Mouse (Mus musculus): Measurements from ENCODE around the gene Rhbdl1. TPM values are rescaled to one million over a fixed set of nuclear protein-coding genes. Genes with fewer than 3 reads are reported as not detected.

Gene Rhbdl1
- polyA plus RNA-seq, 1 experiment from 2014 or later = 3.3 TPM

GRCm38 (mm10) chr17:25833961-25834594, 3.0 kb downstream of the Rhbdl1 start:
- Histone ChIP-seq H3K36me3 (ENCODE audit: control insufficient read depth, insufficient read depth, low read length) (peaks cover 26% of the 10 kb centered on the region), H3K27me3 (replicated peaks; ENCODE audit: control insufficient read depth, insufficient read depth, low read length) (no peaks in the 10 kb centered on the region), H3K4me2 (ENCODE audit: low read depth, low read length) (peak overlapping the region; percentile 86), H3K27ac (replicated peaks; ENCODE audit: low read depth, low read length) (peak overlapping the region; percentile 96), H3K4me3 (ENCODE audit: low read depth, low read length) (peak overlapping the region; percentile 87), H3K4me1 (ENCODE audit: control insufficient read depth, insufficient read depth, low read length) (peaks cover 43% of the 10 kb centered on the region), H3K9me3 (ENCODE audit: control insufficient read depth, low read length) (no peaks in the 10 kb centered on the region), H3K9ac (ENCODE audit: low read depth, low read length) (peak overlapping the region; percentile 90)
- ATAC-seq (ENCODE audit: low read depth) (no peak), DNase-seq (ENCODE audit: low spot score) (no peak)
- 31% methylated on average over 6 of the region's 6 CpGs for WGBS

- H3K4me2 ChIP-seq (ENCODE audit: low read depth, low read length) = peak within 1 kb of the TSS; percentile 86
- WGBS = 1% methylated on average over 24 of the region's 24 CpGs
- no peaks in the 10 kb centered on the region for H3K9me3 ChIP-seq (ENCODE audit: control insufficient read depth, low read length)
- H3K27me3 ChIP-seq (replicated peaks; ENCODE audit: control insufficient read depth, insufficient read depth, low read length) = no peaks in the 10 kb centered on the region
- H3K4me1 ChIP-seq (ENCODE audit: control insufficient read depth, insufficient read depth, low read length) = peaks cover 43% of the 10 kb centered on the region
- DNase-seq (ENCODE audit: low spot score) (peak; percentile 96), ATAC-seq (ENCODE audit: low read depth) (peak; percentile 50)
- H3K27ac ChIP-seq (replicated peaks; ENCODE audit: low read depth, low read length) = peak within 1 kb of the TSS; percentile 96
- H3K4me3 ChIP-seq (ENCODE audit: low read depth, low read length) = peak within 1 kb of the TSS; percentile 87
- H3K9ac ChIP-seq (ENCODE audit: low read depth, low read length) = peak within 1 kb of the TSS; percentile 90
- peaks cover 22% of the 10 kb centered on the region for H3K36me3 ChIP-seq (ENCODE audit: control insufficient read depth, insufficient read depth, low read length)
These were observed 3.8 kb downstream of the Rhbdl1 start, which contains the start of gene Stub1 for GRCm38 (mm10) chr17:25833291-25833663. Gene Stub1, minus strand, starts transcription at chr17:25833404.

- Histone ChIP-seq H3K36me3 (ENCODE audit: control insufficient read depth, insufficient read depth, low read length) (peaks cover 28% of the 10 kb centered on the region), H3K27me3 (replicated peaks; ENCODE audit: control insufficient read depth, insufficient read depth, low read length) (no peaks in the 10 kb centered on the region), H3K4me1 (ENCODE audit: control insufficient read depth, insufficient read depth, low read length) (peaks cover 43% of the 10 kb centered on the region), H3K4me3 (ENCODE audit: low read depth, low read length) (peak overlapping the region; percentile 87), H3K9ac (ENCODE audit: low read depth, low read length) (peak overlapping the region; percentile 90), H3K9me3 (ENCODE audit: control insufficient read depth, low read length) (no peaks in the 10 kb centered on the region), H3K27ac (replicated peaks; ENCODE audit: low read depth, low read length) (peak overlapping the region; percentile 96), H3K4me2 (ENCODE audit: low read depth, low read length) (peak overlapping the region; percentile 86)
- ATAC-seq (ENCODE audit: low read depth) (peak; percentile 90), DNase-seq (ENCODE audit: low spot score) (peak; percentile 100)
- under 1% methylated on average over 53 of the region's 77 CpGs for WGBS
These were observed 4.4 kb downstream of the Rhbdl1 start for GRCm38 (mm10) chr17:25832436-25833290.

GRCm38 (mm10) chr17:25831451-25832281, 5.4 kb downstream of the Rhbdl1 start:
- H3K9me3 ChIP-seq (ENCODE audit: control insufficient read depth, low read length) = no peaks in the 10 kb centered on the region
- DNase-seq (ENCODE audit: low spot score) (no peak), ATAC-seq (ENCODE audit: low read depth) (no peak)
- peak overlapping the region; percentile 90 for H3K9ac ChIP-seq (ENCODE audit: low read depth, low read length)
- peak overlapping the region; percentile 86 for H3K4me2 ChIP-seq (ENCODE audit: low read depth, low read length)
- no peaks in the 10 kb centered on the region for H3K27me3 ChIP-seq (replicated peaks; ENCODE audit: control insufficient read depth, insufficient read depth, low read length)
- peak overlapping the region; percentile 87 for H3K4me3 ChIP-seq (ENCODE audit: low read depth, low read length)
- peaks cover 34% of the 10 kb centered on the region for H3K36me3 ChIP-seq (ENCODE audit: control insufficient read depth, insufficient read depth, low read length)
- H3K4me1 ChIP-seq (ENCODE audit: control insufficient read depth, insufficient read depth, low read length) = peaks cover 43% of the 10 kb centered on the region
- H3K27ac ChIP-seq (replicated peaks; ENCODE audit: low read depth, low read length) = peak overlapping the region; percentile 86
- 61% methylated on average over 21 of the region's 21 CpGs for WGBS

DNA sequence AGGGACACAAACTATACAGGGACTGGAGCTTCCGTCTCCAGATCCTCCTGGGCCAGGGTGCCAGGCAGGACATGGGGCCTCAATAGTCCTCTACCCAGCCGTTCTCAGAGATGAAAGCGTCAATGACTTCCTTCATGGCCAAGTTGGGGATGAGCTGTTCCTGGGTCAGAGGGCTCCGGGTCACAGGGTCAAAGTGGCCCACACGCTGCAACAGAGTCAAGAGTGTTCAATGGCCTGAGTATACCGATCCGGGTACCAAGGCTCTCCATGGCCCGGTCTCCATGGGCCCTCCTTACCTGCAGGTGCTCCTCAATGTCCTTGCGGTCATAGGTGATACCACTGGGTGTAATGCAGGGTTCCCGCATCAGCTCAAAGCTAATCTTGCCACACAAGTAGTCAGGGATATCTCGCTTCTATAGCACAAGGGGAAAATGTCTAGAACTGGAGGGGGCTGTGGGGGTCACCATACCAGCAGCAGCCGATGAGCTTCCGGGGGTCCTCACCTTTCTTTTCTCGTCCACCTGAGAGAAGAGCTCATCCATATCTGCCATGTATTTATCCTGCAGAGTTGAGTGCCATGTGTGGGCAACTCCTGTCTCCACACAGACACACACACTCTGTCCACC, 6.2 kb downstream of the Rhbdl1 start:
- WGBS = 84% methylated on average over 13 of the region's 14 CpGs
- no peak for ATAC-seq (ENCODE audit: low read depth)
- Histone ChIP-seq H3K4me3 (ENCODE audit: low read depth, low read length) (peak overlapping the region; percentile 87), H3K27ac (replicated peaks; ENCODE audit: low read depth, low read length) (no peak overlapping the region), H3K9ac (ENCODE audit: low read depth, low read length) (peak overlapping the region; percentile 90; the same call in 1 of the 2 replicates), H3K36me3 (ENCODE audit: control insufficient read depth, insufficient read depth, low read length) (peaks cover 41% of the 10 kb centered on the region), H3K9me3 (ENCODE audit: control insufficient read depth, low read length) (no peaks in the 10 kb centered on the region), H3K27me3 (replicated peaks; ENCODE audit: control insufficient read depth, insufficient read depth, low read length) (no peaks in the 10 kb centered on the region), H3K4me2 (ENCODE audit: low read depth, low read length) (peak overlapping the region; percentile 86; the same call in 1 of the 2 replicates), H3K4me1 (ENCODE audit: control insufficient read depth, insufficient read depth, low read length) (peaks cover 38% of the 10 kb centered on the region)
- no peak for DNase-seq (ENCODE audit: low spot score)

DNA sequence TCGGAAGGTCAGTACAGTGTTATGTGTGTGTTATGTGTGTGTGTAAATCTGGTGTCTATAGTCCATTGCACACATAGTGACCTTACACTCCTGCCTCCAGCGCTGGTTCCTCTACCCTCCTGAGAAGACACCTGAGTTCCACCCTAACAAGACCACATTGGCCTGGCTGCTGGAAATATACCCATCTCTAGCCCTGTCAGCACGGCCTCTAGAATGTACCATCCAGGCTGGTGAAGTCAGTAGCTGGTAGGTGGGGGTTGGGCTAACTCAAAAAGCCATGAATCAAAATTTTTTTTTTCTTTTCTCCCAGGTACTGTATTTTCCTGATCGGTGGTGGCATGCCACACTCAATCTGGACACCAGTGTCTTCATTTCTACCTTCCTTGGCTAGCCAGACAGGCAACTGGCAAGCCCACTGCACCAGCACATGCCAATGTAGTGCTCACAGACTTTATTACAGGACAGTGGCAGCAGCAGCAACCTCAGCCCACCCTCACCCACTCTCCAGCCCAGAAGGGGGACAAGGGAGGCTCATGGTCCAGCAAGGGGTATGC, 6.8 kb downstream of the Rhbdl1 start:
- Histone ChIP-seq H3K27ac (replicated peaks; ENCODE audit: low read depth, low read length) (no peak overlapping the region), H3K9ac (ENCODE audit: low read depth, low read length) (peak overlapping the region; percentile 76; the same call in 1 of the 2 replicates)

DNA sequence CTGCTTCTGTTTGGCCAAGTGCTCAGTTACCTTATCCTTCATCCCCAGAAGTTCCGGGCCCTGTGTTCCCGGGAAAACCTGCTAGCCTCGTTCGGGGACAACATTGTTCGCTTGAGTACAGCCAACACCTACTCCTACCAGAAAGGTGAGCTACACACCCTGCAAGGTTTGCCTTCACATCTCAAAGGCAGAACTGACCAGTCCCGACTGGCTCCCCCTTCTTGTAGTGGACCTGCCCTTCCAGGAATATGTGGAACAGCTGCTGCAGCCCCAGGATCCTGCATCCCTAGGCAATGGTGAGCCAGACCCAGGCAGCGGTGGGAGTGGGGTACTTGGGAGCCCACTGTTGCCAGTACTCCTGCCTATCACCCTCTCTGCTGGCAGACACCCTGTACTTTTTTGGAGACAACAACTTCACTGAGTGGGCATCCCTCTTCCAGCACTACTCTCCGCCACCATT, 7.5 kb downstream of the Rhbdl1 start:
- peak overlapping the region; percentile 90 for H3K27ac ChIP-seq (replicated peaks; ENCODE audit: low read depth, low read length)
- no peak for DNase-seq (ENCODE audit: low spot score)
- peak overlapping the region; percentile 52 for H3K4me3 ChIP-seq (ENCODE audit: low read depth, low read length)
- H3K4me2 ChIP-seq (ENCODE audit: low read depth, low read length) = peak overlapping the region; percentile 76
- H3K9ac ChIP-seq (ENCODE audit: low read depth, low read length) = peak overlapping the region; percentile 76
- ATAC-seq (ENCODE audit: low read depth) = no peak
- H3K36me3 ChIP-seq (ENCODE audit: control insufficient read depth, insufficient read depth, low read length) = peaks cover 45% of the 10 kb centered on the region
- peaks cover 36% of the 10 kb centered on the region for H3K4me1 ChIP-seq (ENCODE audit: control insufficient read depth, insufficient read depth, low read length)
- H3K27me3 ChIP-seq (replicated peaks; ENCODE audit: control insufficient read depth, insufficient read depth, low read length) = no peaks in the 10 kb centered on the region
- WGBS = 31% methylated on average over 8 of the region's 8 CpGs
- no peaks in the 10 kb centered on the region for H3K9me3 ChIP-seq (ENCODE audit: control insufficient read depth, low read length)

More for the DNA sequence above, 6.8 kb downstream of the Rhbdl1 start:
- Histone ChIP-seq H3K27me3 (replicated peaks; ENCODE audit: control insufficient read depth, insufficient read depth, low read length) (no peaks in the 10 kb centered on the region), H3K4me1 (ENCODE audit: control insufficient read depth, insufficient read depth, low read length) (peaks cover 38% of the 10 kb centered on the region), H3K9me3 (ENCODE audit: control insufficient read depth, low read length) (no peaks in the 10 kb centered on the region), H3K36me3 (ENCODE audit: control insufficient read depth, insufficient read depth, low read length) (peaks cover 45% of the 10 kb centered on the region), H3K4me2 (ENCODE audit: low read depth, low read length) (peak overlapping the region; percentile 76; the same call in 1 of the 2 replicates), H3K4me3 (ENCODE audit: low read depth, low read length) (peak overlapping the region; percentile 52; the same call in 1 of the 2 replicates)
- DNase-seq (ENCODE audit: low spot score) (no peak), ATAC-seq (ENCODE audit: low read depth) (no peak)
- WGBS = 82% methylated on average over 4 of the region's 4 CpGs

Data from embryonic facial prominence, embryonic 14.5 days (tissue).